ENCODE assay signal across 23 mouse cellular contexts in genomic region chr11:42109627-42110026, GRCm38 (mm10).
DNase-seq lines count a peak whose midpoint lies in the region; ATAC-seq lines count a peak whose summit lies in the region.
"Had no signal": no experiment of that assay in that cellular context is flagged by ENCODE, and none has a peak within 500 bp of the region (broad histone marks: within the 10 kb centered on the region; RNA-seq: fewer than 3 reads in every experiment).

No protein-coding gene starts in this region.

- H3K4me1 ChIP-seq in forebrain, embryonic 14.5 days (ENCODE audit: control insufficient read depth, insufficient read depth, low read length): no peaks in the 10 kb centered on the region
- H3K4me1 ChIP-seq: embryonic facial prominence, embryonic 13.5 days; embryonic facial prominence, embryonic 15.5 days; forebrain, embryonic 10.5 days; forebrain, embryonic 12.5 days; forebrain, embryonic 15.5 days had no signal

- no peak for ATAC-seq in forebrain, embryonic 14.5 days
- ATAC-seq: activated CD4-positive, CD25-positive, alpha-beta regulatory T cell, adult 4 months; forebrain, embryonic 15.5 days; forebrain, postnatal 0 days; Patski had no signal

- no peaks in the 10 kb centered on the region for H3K36me3 ChIP-seq in forebrain, embryonic 14.5 days (ENCODE audit: control insufficient read depth, insufficient read depth, low read length)
- H3K36me3 ChIP-seq: embryonic facial prominence, embryonic 13.5 days; embryonic facial prominence, embryonic 15.5 days; forebrain, embryonic 10.5 days; forebrain, embryonic 12.5 days; forebrain, embryonic 15.5 days; G1E had no signal

- H3K4me2 ChIP-seq in forebrain, embryonic 14.5 days (ENCODE audit: low read length): no peak overlapping the region
- H3K4me2 ChIP-seq: embryonic facial prominence, embryonic 13.5 days; embryonic facial prominence, embryonic 15.5 days; forebrain, embryonic 12.5 days; forebrain, embryonic 15.5 days had no signal

- H3K27ac ChIP-seq in forebrain, embryonic 14.5 days (ENCODE audit: low read depth, low read length): no peak overlapping the region
- H3K27ac ChIP-seq: embryonic facial prominence, embryonic 13.5 days; embryonic facial prominence, embryonic 15.5 days; forebrain, embryonic 10.5 days; forebrain, embryonic 12.5 days; forebrain, embryonic 15.5 days had no signal

- no peak overlapping the region for H3K4me3 ChIP-seq in forebrain, embryonic 14.5 days (ENCODE audit: low read depth, low read length)
- H3K4me3 ChIP-seq: embryonic facial prominence, embryonic 13.5 days; embryonic facial prominence, embryonic 15.5 days; erythroblast, embryonic 14.5 days; forebrain, embryonic 10.5 days; forebrain, embryonic 12.5 days; forebrain, embryonic 15.5 days had no signal

- no peak overlapping the region for H3K9ac ChIP-seq in forebrain, embryonic 14.5 days (ENCODE audit: low read length)
- H3K9ac ChIP-seq: embryonic facial prominence, embryonic 13.5 days; embryonic facial prominence, embryonic 15.5 days; forebrain, embryonic 12.5 days; forebrain, embryonic 15.5 days; forebrain, postnatal 0 days had no signal

- H3K9me3 ChIP-seq in forebrain, embryonic 14.5 days (replicated peaks; ENCODE audit: control insufficient read depth, low read length): no peaks in the 10 kb centered on the region
- H3K9me3 ChIP-seq: embryonic facial prominence, embryonic 13.5 days; embryonic facial prominence, embryonic 15.5 days; forebrain, embryonic 10.5 days; forebrain, embryonic 12.5 days; forebrain, embryonic 15.5 days; G1E had no signal

- DNase-seq in ES-CJ7 (ENCODE audit: low read depth, low spot score) (peak; percentile 92), R1 (ENCODE audit: low read depth, low spot score) (peak; percentile 79)
- no peak for DNase-seq in forebrain, embryonic 14.5 days (ENCODE audit: low spot score)
- DNase-seq in embryo, embryonic 11 days: no peak
- no peak for DNase-seq in urinary bladder, postnatal 10 days (ENCODE audit: low spot score)
- DNase-seq: adrenal gland, adult 8-10 months; adrenal gland, postnatal 14 days; adrenal gland, postnatal 36 days; cerebellum, adult 11-12 months; cerebellum, adult 2 months; cerebellum, adult 9-10 months; cerebellum, postnatal 10 days; cerebellum, postnatal 25 days; forebrain, postnatal 0 days had no signal

- no peaks in the 10 kb centered on the region for H3K27me3 ChIP-seq in forebrain, embryonic 14.5 days (replicated peaks; ENCODE audit: control insufficient read depth, insufficient read depth, low read length)
- H3K27me3 ChIP-seq: embryonic facial prominence, embryonic 13.5 days; embryonic facial prominence, embryonic 15.5 days; forebrain, embryonic 12.5 days; forebrain, embryonic 15.5 days; Patski had no signal

Comparison
In these comparisons a context has a peak if more than half of its experiments do, and no peak if none do; other contexts are left out.
1. DNase-seq: peak in ES-CJ7 (single experiment) and R1 (single experiment); none in forebrain, embryonic 14.5 days (single experiment), embryo, embryonic 11 days (single experiment) and urinary bladder, postnatal 10 days (single experiment).